Mouse (Mus musculus) liver, embryonic 15.5 days (tissue): Measurements from ENCODE around the gene Glra1. TPM values are rescaled to one million over a fixed set of nuclear protein-coding genes. Genes with fewer than 3 reads are reported as not detected.
"Not testable (repeated sequence)": the region's sequence is repeated elsewhere in the genome, so short reads cannot be mapped to it uniquely, and the experiment has no call there.

Source experiments
- ATAC-seq: fragments of 200-750 bp; cut with Nextera tagmentation; 2 replicates; pipeline ENCODE4 v1.8.0; 2017; ENCODE audit warnings: moderate number of reproducible peaks, mild to moderate bottlenecking, moderate library complexity; ENCODE audit not compliant: insufficient read depth
- H3K27ac ChIP-seq: fragments of 300-500 bp; sonication (generic); replicated peaks from 2 replicates; pipeline ENCODE4 v1.5.1; 2015; ENCODE audit warnings: mild to moderate bottlenecking, inconsistent platforms
- H3K27me3 ChIP-seq: fragments of 300-500 bp; sonication (generic); 2 replicates; pipeline ENCODE4 v1.6.1; 2015; ENCODE audit warnings: mild to moderate bottlenecking, inconsistent platforms
- H3K36me3 ChIP-seq: fragments of 300-500 bp; sonication (generic); replicated peaks from 2 replicates; pipeline ENCODE4 v1.6.1; 2015; ENCODE audit warnings: moderate library complexity, mild to moderate bottlenecking, inconsistent platforms
- H3K4me1 ChIP-seq: fragments of 300-500 bp; sonication (generic); replicated peaks from 2 replicates; pipeline ENCODE4 v1.6.1; 2015; ENCODE audit warnings: inconsistent platforms
- H3K4me2 ChIP-seq: fragments of 300-500 bp; sonication (generic); 2 replicates; pipeline ENCODE4 v1.6.1; 2015; ENCODE audit warnings: moderate library complexity, mild to moderate bottlenecking, inconsistent platforms
- H3K4me3 ChIP-seq: fragments of 300-500 bp; sonication (generic); replicated peaks from 2 replicates; pipeline ENCODE4 v1.5.1; 2015; ENCODE audit warnings: mild to moderate bottlenecking, inconsistent platforms
- H3K9ac ChIP-seq: fragments of 300-500 bp; sonication (generic); 2 replicates; pipeline ENCODE4 v1.6.1; 2015; ENCODE audit warnings: moderate library complexity, mild to moderate bottlenecking, inconsistent platforms
- H3K9me3 ChIP-seq: fragments of 300-500 bp; sonication (generic); replicated peaks from 2 replicates; pipeline ENCODE4 v1.6.1; 2016; ENCODE audit warnings: inconsistent platforms
- WGBS: fragments of 180-500 bp; shearing (Covaris S2); methylation state at CpG from one replicate; pipeline ENCODE4 v1.1.7; 2015; ENCODE audit warnings: mixed read lengths; ENCODE audit not compliant: insufficient replicate concordance; 5-methylcytosine and 5-hydroxymethylcytosine counted together
- polyA plus RNA-seq: library from polyadenylated mRNA; unstranded; fragments of >200 nt; fragmentation: Nextera tagmentation; extraction: Ambion mirVana; gene quantifications from 2 replicates; pipeline ENCODE4 v1.2.1, GENCODE M21; 2015

Glra1 gene
- polyA plus RNA-seq = not detected in 2 replicates

DNA sequence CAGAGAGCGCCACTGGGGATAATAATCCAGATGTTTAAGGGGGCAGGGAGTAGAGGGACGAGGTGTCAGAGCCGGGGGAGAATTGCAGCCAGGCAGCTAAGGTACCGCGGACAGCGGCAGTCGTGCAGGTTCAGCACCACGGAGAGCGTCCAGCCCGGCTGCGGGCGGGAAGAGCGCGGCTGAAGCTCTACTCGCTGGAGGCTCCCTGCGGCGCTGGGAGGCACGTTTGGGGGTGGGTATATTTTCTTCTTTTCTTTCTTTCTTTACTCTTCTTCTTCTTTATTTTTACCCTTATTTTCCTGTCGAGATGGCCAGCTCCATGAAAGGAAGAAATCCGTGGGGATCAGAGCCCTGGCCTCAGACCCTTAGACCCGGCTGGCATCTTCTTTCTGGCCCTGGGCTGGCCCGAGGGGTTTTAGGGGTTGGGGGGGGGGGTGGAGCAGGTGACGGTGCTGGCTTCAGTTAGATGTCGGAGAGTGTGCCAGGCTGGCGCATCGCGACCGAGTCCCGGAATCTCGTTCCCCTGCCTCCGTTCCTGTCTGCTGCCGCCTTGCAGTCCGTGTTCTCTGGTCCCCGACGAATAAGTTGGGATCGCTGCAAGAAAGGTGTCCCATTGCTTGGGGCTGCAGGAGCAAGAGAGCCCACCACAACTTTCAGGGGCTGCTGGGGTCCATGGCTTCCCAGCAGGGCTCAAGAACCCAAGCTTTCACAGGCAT, at the start of gene Glra1:
Gene Glra1 (minus strand): TSS at position 391 of the 716 bp plus-strand sequence.
- Histone ChIP-seq H3K4me3 (no peak within 1 kb of the TSS), H3K27ac (no peak within 1 kb of the TSS), H3K4me2 (no peak within 1 kb of the TSS), H3K36me3 (no peaks in the 10 kb centered on the region), H3K9ac (no peak within 1 kb of the TSS), H3K9me3 (no peaks in the 10 kb centered on the region), H3K4me1 (no peaks in the 10 kb centered on the region), H3K27me3 (peaks cover 24% of the 10 kb centered on the region)
- no peak for ATAC-seq
- WGBS = 2% methylated on average over 36 of the region's 36 CpGs

DNA sequence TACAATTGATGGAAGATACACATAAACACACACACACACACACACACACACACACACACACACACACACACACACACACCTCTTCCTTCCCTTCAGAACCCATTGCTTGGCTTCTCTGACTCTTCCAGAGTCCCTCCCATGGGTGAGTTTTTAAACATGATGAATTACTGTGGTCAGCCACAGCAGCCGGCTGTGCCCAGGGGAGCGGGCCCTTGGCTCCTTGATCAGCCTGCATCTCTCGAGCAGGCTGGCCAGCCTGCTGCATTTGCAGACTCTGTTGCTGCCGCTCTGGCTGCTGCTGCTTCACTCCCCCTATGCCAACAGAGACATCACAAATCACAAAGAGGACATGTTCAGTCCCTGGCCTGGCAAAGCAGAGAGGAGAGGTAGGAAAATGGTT, 29.0 kb upstream of the Glra1 start:
- Histone ChIP-seq H3K4me1 (no peaks in the 10 kb centered on the region), H3K9ac (no peak overlapping the region), H3K4me2 (no peak overlapping the region), H3K27ac (no peak overlapping the region), H3K9me3 (no peaks in the 10 kb centered on the region), H3K27me3 (no peaks in the 10 kb centered on the region), H3K36me3 (no peaks in the 10 kb centered on the region), H3K4me3 (no peak overlapping the region)
- WGBS = 15% methylated on average over 4 of the region's 4 CpGs
- ATAC-seq = no peak

DNA sequence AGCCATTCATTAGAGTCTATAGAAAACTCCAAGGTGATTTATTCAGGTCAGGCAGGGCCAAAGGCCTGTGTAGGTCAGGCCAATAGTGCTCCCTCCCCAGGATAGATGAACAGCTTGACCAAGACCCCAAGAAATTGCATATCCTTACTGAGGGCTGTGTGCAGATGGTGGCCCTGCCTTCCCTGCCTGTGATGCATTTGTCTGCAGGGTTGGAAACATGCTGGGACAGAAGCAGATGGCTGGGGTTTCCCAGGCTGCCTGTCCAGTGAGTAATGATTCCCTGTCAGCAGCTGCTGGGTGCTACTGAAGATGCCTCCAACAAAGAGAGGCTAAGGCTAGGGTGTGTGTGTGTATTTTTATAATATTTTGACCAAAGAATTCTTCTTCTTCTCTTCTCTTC, 25.9 kb upstream of the Glra1 start:
- Histone ChIP-seq H3K27ac (no peak overlapping the region), H3K27me3 (no peaks in the 10 kb centered on the region), H3K4me2 (no peak overlapping the region), H3K9ac (no peak overlapping the region), H3K9me3 (no peaks in the 10 kb centered on the region), H3K36me3 (no peaks in the 10 kb centered on the region), H3K4me3 (no peak overlapping the region), H3K4me1 (no peaks in the 10 kb centered on the region)
- no peak for ATAC-seq

DNA sequence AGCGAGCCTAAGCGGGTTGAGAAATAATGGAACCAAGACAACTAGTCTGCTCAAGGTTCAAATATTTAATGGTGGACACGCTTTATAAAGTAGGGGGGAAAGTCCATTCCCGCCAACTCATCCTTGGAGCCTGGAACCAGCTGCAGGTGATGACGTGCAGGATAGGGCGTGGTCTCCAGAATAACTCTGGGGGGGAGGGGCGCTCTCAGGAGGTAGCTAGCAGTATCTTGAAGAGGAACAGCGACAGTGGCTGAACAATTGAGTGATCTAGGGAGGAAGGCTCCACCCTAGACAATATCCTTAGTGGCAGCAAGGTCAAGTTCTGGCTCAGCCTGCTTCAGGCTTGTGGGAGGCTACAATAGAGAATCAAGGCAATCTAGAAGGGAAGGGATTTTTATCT, 6.6 kb upstream of the Glra1 start:
- ATAC-seq, H3K9me3 ChIP-seq, H3K27ac ChIP-seq, H3K27me3 ChIP-seq, H3K4me2 ChIP-seq, H3K36me3 ChIP-seq, H3K9ac ChIP-seq, H3K4me1 ChIP-seq, H3K4me3 ChIP-seq: not testable (repeated sequence)
- 47% methylated on average over 8 of the region's 8 CpGs for WGBS

DNA sequence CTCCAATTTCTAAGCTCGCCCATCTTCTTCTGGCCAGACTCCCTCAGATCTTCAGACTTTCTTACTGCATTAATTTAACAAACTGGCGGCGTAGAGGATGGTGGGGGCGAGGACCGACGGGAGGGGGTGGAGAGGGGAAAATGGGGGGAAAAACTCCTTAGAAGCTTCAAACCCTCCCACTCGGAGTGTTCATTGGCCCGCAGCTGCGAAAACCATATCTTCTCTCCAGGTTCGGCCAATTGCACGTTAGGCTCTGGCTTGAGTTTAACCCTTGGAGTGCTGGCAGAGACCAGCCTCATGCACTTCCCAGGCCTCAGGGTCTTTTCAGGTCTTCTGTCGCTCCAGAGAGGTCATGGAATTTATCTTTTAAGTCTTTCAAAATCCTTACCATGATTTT, 524 bp upstream of the Glra1 start:
- Histone ChIP-seq H3K27me3 (peaks cover 24% of the 10 kb centered on the region), H3K4me1 (no peaks in the 10 kb centered on the region), H3K4me3 (no peak overlapping the region), H3K9me3 (no peaks in the 10 kb centered on the region), H3K36me3 (no peaks in the 10 kb centered on the region), H3K9ac (no peak overlapping the region), H3K27ac (no peak overlapping the region), H3K4me2 (no peak overlapping the region)
- no peak for ATAC-seq
- WGBS = 4% methylated on average over 12 of the region's 12 CpGs

- H3K36me3 ChIP-seq = no peaks in the 10 kb centered on the region
These were observed 761 bp downstream of the Glra1 start for GRCm38 (mm10) chr11:55607066-55607807.

GRCm38 (mm10) chr11:55601447-55602065, 6.4 kb downstream of the Glra1 start:
- no peak for ATAC-seq
- H3K4me3 ChIP-seq = no peak overlapping the region
- no peaks in the 10 kb centered on the region; the same call in 1 of the 2 replicates for H3K27me3 ChIP-seq
- no peak overlapping the region for H3K4me2 ChIP-seq
- H3K4me1 ChIP-seq = no peaks in the 10 kb centered on the region
- 16% methylated on average over 11 of the region's 11 CpGs for WGBS
- H3K9me3 ChIP-seq = no peaks in the 10 kb centered on the region
- H3K27ac ChIP-seq = no peak overlapping the region
- H3K36me3 ChIP-seq = no peaks in the 10 kb centered on the region
- H3K9ac ChIP-seq = no peak overlapping the region

More at GRCm38 (mm10) chr11:55607066-55607807, 761 bp downstream of the Glra1 start:
- no peaks in the 10 kb centered on the region for H3K4me1 ChIP-seq
- no peak overlapping the region for H3K4me2 ChIP-seq
- H3K9me3 ChIP-seq = no peaks in the 10 kb centered on the region
- H3K4me3 ChIP-seq = no peak overlapping the region
- peaks cover 24% of the 10 kb centered on the region for H3K27me3 ChIP-seq
- H3K27ac ChIP-seq = no peak overlapping the region
- no peak for ATAC-seq
- no peak overlapping the region for H3K9ac ChIP-seq
- 7% methylated on average over 26 of the region's 26 CpGs for WGBS

DNA sequence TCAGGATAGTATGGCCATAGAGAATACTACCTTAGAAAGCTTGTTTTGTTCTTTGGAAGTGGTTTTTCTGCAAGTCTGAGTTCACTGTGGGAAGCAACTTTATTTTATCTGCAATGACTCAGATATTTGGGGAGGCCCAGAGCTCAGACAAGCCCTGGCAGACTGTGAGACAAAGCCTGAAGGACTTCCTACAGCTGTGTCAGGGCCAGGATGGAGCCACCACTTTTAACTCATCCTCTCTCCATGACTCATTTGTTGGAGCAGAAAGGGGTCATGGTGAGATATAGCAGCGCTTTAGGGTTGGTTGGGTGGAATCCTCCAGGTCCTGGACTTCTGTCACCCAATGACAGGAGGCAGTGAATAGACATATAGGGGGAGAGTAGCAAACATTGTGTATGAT, 12.3 kb downstream of the Glra1 start:
- H3K4me2 ChIP-seq = no peak overlapping the region
- no peaks in the 10 kb centered on the region for H3K4me1 ChIP-seq
- H3K4me3 ChIP-seq = no peak overlapping the region
- no peak overlapping the region for H3K9ac ChIP-seq
- ATAC-seq = no peak
- no peaks in the 10 kb centered on the region for H3K27me3 ChIP-seq
- H3K27ac ChIP-seq = no peak overlapping the region
- no peaks in the 10 kb centered on the region for H3K36me3 ChIP-seq
- no peaks in the 10 kb centered on the region for H3K9me3 ChIP-seq
- 56% methylated on average over 1 of the region's 1 CpGs for WGBS

GRCm38 (mm10) chr11:55594411-55594810, 13.6 kb downstream of the Glra1 start:
- H3K4me3 ChIP-seq = no peak overlapping the region
- H3K4me2 ChIP-seq = no peak overlapping the region
- no peaks in the 10 kb centered on the region for H3K9me3 ChIP-seq
- no peaks in the 10 kb centered on the region for H3K4me1 ChIP-seq
- H3K9ac ChIP-seq = no peak overlapping the region
- no peak overlapping the region for H3K27ac ChIP-seq
- H3K36me3 ChIP-seq = no peaks in the 10 kb centered on the region
- ATAC-seq = no peak
- WGBS = 47% methylated on average over 3 of the region's 3 CpGs
- no peaks in the 10 kb centered on the region for H3K27me3 ChIP-seq

DNA sequence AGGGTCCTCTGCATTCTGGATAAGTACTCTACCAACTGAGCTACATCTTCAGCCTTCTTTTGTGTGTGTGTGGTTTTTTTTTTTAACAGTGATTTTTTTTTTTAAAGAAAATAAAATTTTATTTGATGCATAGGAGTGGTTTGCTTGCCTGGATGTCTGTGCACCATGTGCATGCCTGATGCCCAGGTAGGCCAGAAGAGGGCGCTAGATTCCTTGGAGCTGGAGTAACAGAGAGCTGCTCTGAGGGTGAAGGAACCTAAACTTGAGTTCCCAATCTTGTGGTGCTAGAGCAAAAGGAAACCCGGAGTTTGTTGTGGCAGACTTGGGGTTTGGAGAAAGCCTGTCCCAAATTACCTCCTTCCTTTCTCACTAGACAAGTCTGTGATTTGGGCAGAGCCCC, 16.8 kb downstream of the Glra1 start:
- H3K4me1 ChIP-seq = no peaks in the 10 kb centered on the region
- H3K4me2 ChIP-seq = no peak overlapping the region
- H3K36me3 ChIP-seq = no peaks in the 10 kb centered on the region
- H3K4me3 ChIP-seq = no peak overlapping the region
- no peak for ATAC-seq
- 34% methylated on average over 2 of the region's 2 CpGs for WGBS
- no peak overlapping the region for H3K27ac ChIP-seq
- no peaks in the 10 kb centered on the region for H3K27me3 ChIP-seq
- H3K9ac ChIP-seq = no peak overlapping the region
- no peaks in the 10 kb centered on the region for H3K9me3 ChIP-seq

DNA sequence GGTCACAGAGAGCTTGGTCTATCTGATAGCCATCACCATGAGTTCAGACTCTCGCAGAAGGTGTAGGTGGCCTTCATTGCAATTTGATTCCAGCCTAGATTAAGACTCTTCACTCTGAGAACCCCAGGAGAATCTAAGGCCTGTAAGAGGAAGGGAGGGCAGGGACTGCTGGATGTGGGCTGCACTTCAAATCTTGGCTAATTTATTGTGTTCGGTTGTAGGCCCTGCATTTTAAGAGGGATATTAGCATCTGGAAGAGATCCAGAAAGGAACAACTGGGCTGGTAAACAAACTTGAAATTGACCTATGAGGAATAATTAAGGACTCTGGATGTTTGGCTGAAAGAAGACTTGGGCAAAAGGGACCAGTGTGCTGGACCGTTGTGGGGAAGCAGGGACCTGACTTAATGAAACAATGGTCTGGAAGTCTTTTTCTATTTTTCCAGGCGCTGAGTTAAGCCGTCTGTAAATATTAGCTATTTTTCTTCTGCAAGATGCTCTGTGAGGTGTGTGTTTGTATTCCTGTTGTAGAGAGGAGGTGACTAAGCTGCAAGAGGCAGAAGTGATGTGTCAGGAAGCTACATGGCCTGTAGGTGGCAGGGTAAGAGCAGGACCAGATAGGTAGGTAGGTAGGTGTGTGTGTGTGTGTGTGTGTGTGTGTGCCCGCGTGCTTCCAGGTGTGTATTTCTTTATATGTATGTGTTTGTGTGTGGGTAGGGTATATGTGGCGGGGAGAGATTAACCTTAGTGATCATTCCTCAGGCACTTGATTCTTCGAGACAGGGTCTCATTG, 18.4 kb downstream of the Glra1 start:
- Histone ChIP-seq H3K9me3 (no peaks in the 10 kb centered on the region), H3K4me1 (no peaks in the 10 kb centered on the region), H3K4me3 (no peak overlapping the region), H3K27ac (no peak overlapping the region), H3K27me3 (no peaks in the 10 kb centered on the region), H3K4me2 (no peak overlapping the region), H3K36me3 (no peaks in the 10 kb centered on the region), H3K9ac (no peak overlapping the region)
- ATAC-seq = no peak
- 67% methylated on average over 9 of the region's 9 CpGs for WGBS
